Mouse (Mus musculus) midbrain, embryonic 12.5 days (tissue): ENCODE measurements at regions not wholly inside any gene's neighbourhood (a gene's known extent, or its start where the extent isn't known, plus 50 kb on each side); places are given as distances from the start of the nearest gene placed in this dataset.
"Not testable (repeated sequence)": the region's sequence is repeated elsewhere in the genome, so short reads cannot be mapped to it uniquely, and the experiment has no call there.

Experiments used
- ATAC-seq: fragments of 200-750 bp; cut with Nextera tagmentation; 2 replicates; pipeline ENCODE4 v1.8.0; 2017; ENCODE audit warnings: low read depth, moderate TSS enrichment, moderate library complexity; ENCODE audit not compliant: low FRiP score
- H3K27ac ChIP-seq: fragments of 300-500 bp; sonication (generic); replicated peaks from 2 replicates; pipeline ENCODE4 v1.5.1; 2016; ENCODE audit warnings: mild to moderate bottlenecking
- H3K27me3 ChIP-seq: fragments of 300-500 bp; sonication (generic); 2 replicates; pipeline ENCODE4 v1.6.1; 2016; ENCODE audit warnings: mild to moderate bottlenecking
- H3K36me3 ChIP-seq: fragments of 300-500 bp; sonication (generic); 2 replicates; pipeline ENCODE4 v1.6.1; 2016
- H3K4me1 ChIP-seq: fragments of 300-500 bp; sonication (generic); 2 replicates; pipeline ENCODE4 v1.6.1; 2016
- H3K4me2 ChIP-seq: fragments of 300-500 bp; sonication (generic); replicated peaks from 2 replicates; pipeline ENCODE4 v1.6.1; 2016; ENCODE audit warnings: mild to moderate bottlenecking, moderate library complexity
- H3K4me3 ChIP-seq: fragments of 300-500 bp; sonication (generic); 2 replicates; pipeline ENCODE4 v1.5.1; 2016; ENCODE audit warnings: mild to moderate bottlenecking
- H3K9ac ChIP-seq: fragments of 300-500 bp; sonication (generic); replicated peaks from 2 replicates; pipeline ENCODE4 v1.6.1; 2016; ENCODE audit warnings: mild to moderate bottlenecking, moderate library complexity
- H3K9me3 ChIP-seq: fragments of 300-500 bp; sonication (generic); 2 replicates; pipeline ENCODE4 v1.6.1; 2016; ENCODE audit warnings: mild to moderate bottlenecking
- WGBS: fragments of 180-500 bp; shearing (Covaris S2); methylation state at CpG from one replicate; pipeline ENCODE4 v1.1.7; 2016; 5-methylcytosine and 5-hydroxymethylcytosine counted together

- no peaks in the 10 kb centered on the region for H3K4me1 ChIP-seq
- no peak overlapping the region for H3K4me2 ChIP-seq
- H3K9ac ChIP-seq: no peak overlapping the region
- no peak overlapping the region for H3K27ac ChIP-seq
- no peaks in the 10 kb centered on the region for H3K27me3 ChIP-seq
- no peaks in the 10 kb centered on the region for H3K9me3 ChIP-seq
- no peaks in the 10 kb centered on the region for H3K36me3 ChIP-seq
- 68% methylated on average over 3 of the region's 3 CpGs for WGBS
- no peak overlapping the region for H3K4me3 ChIP-seq
- 0 out of 2 replicates have a peak, but pooled peaks have one; percentile 41 for ATAC-seq
Observed at GRCm38 (mm10) chr1:5220668-5221408, 413.1 kb downstream of the Gm37988 start.

DNA sequence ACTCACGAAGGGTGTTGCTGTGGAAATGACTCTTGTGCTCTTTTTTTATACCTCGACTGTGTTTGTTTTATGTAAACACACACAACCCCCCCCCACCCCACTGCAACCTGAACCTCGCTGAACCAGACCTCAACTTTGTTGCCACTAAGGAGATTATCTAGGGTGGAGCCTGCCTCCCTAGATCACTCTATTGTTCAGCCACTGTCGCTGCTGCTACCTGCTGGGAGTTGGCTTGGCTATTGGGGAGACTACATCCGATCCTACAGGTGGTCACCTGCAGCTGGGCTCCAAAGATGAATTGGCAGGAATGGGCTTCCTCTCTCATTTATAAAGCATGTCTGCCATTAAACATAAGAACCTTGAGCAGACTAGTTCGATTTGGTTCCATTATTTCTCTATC is 420.2 kb downstream of the Gm37988 start:
- no peaks in the 10 kb centered on the region for H3K36me3 ChIP-seq
- no peaks in the 10 kb centered on the region for H3K4me1 ChIP-seq
- H3K27ac ChIP-seq: no peak overlapping the region
- H3K27me3 ChIP-seq: no peaks in the 10 kb centered on the region
- 14% methylated on average over 6 of the region's 6 CpGs for WGBS
- no peak for ATAC-seq
- no peak overlapping the region for H3K4me2 ChIP-seq
- no peak overlapping the region for H3K4me3 ChIP-seq
- no peak overlapping the region for H3K9ac ChIP-seq
- H3K9me3 ChIP-seq: no peaks in the 10 kb centered on the region

GRCm38 (mm10) chr1:5231218-5231617 is 423.5 kb downstream of the Gm37988 start:
- H3K4me2 ChIP-seq: no peak overlapping the region
- no peaks in the 10 kb centered on the region for H3K36me3 ChIP-seq
- no peak overlapping the region for H3K9ac ChIP-seq
- ATAC-seq: no peak
- no peaks in the 10 kb centered on the region; the same call in 1 of the 2 replicates for H3K27me3 ChIP-seq
- H3K27ac ChIP-seq: no peak overlapping the region
- H3K4me3 ChIP-seq: no peak overlapping the region
- no peaks in the 10 kb centered on the region for H3K4me1 ChIP-seq
- H3K9me3 ChIP-seq: no peaks in the 10 kb centered on the region
- 92% methylated on average over 5 of the region's 5 CpGs for WGBS

- H3K9ac ChIP-seq: no peak overlapping the region
- H3K4me3 ChIP-seq: no peak overlapping the region
- H3K36me3 ChIP-seq: no peaks in the 10 kb centered on the region
- H3K4me2 ChIP-seq: no peak overlapping the region
- H3K27ac ChIP-seq: peak overlapping the region; percentile 49; the same call in 1 of the 2 replicates
- H3K4me1 ChIP-seq: no peaks in the 10 kb centered on the region
- peak; percentile 66 for ATAC-seq
- H3K9me3 ChIP-seq: no peaks in the 10 kb centered on the region
- no peaks in the 10 kb centered on the region; the same call in 1 of the 2 replicates for H3K27me3 ChIP-seq
- WGBS: 23% methylated on average over 4 of the region's 4 CpGs
Observed at GRCm38 (mm10) chr1:5231961-5232846, 424.5 kb downstream of the Gm37988 start.

DNA sequence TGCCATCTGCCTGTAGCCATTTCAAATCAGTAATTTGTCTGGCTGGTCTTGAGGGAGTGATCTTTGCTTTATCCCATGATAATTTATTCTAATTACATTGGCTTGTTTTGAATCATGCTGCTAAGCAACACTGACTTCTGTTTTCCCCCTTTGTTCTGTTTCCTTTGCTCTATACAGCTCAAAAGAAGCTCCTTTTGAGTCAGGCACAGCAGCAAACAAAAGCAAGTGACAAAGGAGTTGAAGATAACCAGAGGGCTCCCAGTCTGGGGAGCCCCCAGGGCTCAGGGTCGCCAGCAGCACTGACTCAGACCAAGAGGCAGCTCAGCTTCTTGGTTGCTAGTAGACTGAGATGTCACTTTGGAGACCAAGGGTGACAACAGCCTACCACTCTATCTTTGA is 425.2 kb downstream of the Gm37988 start:
- no peak overlapping the region for H3K4me2 ChIP-seq
- H3K4me1 ChIP-seq: no peaks in the 10 kb centered on the region
- peak overlapping the region; percentile 49; the same call in 1 of the 2 replicates for H3K27ac ChIP-seq
- 6% methylated on average over 1 of the region's 1 CpGs for WGBS
- no peaks in the 10 kb centered on the region for H3K9me3 ChIP-seq
- no peaks in the 10 kb centered on the region for H3K36me3 ChIP-seq
- no peak overlapping the region for H3K4me3 ChIP-seq
- no peak overlapping the region for H3K9ac ChIP-seq
- no peaks in the 10 kb centered on the region; the same call in 1 of the 2 replicates for H3K27me3 ChIP-seq
- peak; percentile 92 for ATAC-seq

- no peak for ATAC-seq
- Histone ChIP-seq H3K9ac (no peak overlapping the region), H3K4me1 (no peaks in the 10 kb centered on the region), H3K36me3 (no peaks in the 10 kb centered on the region), H3K9me3 (no peaks in the 10 kb centered on the region), H3K4me3 (no peak overlapping the region), H3K4me2 (no peak overlapping the region), H3K27me3 (no peaks in the 10 kb centered on the region), H3K27ac (no peak overlapping the region)
- WGBS: 85% methylated on average over 3 of the region's 3 CpGs
Observed at GRCm38 (mm10) chr1:5243186-5243585, 435.5 kb downstream of the Gm37988 start.

DNA sequence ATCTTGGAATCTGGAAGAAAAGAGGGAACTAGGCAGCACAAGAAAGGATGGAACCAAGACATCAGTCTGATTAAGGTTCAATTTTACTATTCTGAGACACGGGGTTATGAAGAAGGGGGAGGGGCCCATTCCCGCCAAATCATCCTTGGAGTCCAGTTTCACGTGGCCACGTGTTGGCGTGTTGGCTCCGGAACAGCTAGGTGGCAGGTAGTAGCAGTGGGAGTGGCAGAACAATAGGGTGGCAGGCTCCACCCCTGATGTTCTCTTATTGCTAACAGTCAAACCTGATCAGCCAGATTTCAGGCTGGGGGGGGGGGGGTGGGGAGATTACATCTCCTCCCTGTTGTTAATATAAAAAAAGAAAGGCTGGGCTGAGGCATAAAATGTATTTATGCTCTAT is 453.2 kb downstream of the Gm37988 start:
- ATAC-seq, H3K4me1 ChIP-seq, H3K4me2 ChIP-seq, H3K27ac ChIP-seq, H3K36me3 ChIP-seq, H3K27me3 ChIP-seq, H3K4me3 ChIP-seq, H3K9ac ChIP-seq, H3K9me3 ChIP-seq: not testable (repeated sequence)
- WGBS: 59% methylated on average over 6 of the region's 6 CpGs

GRCm38 (mm10) chr1:5261297-5261696 is 453.6 kb downstream of the Gm37988 start:
- not testable (repeated sequence) for ATAC-seq
- 49% methylated on average over 2 of the region's 2 CpGs for WGBS

DNA sequence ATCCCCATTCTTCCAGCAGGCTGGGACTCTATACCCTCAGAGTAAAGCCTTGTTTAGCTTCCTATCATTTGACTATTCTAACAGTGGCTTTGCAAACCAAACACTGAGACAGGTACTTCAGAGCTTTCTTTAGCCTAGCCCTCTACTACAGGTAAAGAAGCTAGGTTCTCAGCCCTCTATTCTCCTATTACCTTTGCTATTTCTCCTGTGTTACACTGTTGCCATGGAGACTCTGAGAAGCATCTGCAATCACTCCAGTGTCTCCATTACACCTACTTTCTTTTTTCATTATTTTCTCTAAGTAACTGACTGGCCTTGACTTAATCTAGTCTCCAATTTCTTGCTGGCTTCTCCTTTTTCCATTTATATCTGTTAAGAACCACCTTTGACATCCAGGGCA is 466.2 kb downstream of the Gm37988 start:
- Histone ChIP-seq H3K36me3 (no peaks in the 10 kb centered on the region), H3K9ac (no peak overlapping the region), H3K4me1 (no peaks in the 10 kb centered on the region), H3K4me3 (no peak overlapping the region), H3K9me3 (no peaks in the 10 kb centered on the region), H3K27ac (no peak overlapping the region), H3K4me2 (no peak overlapping the region), H3K27me3 (no peaks in the 10 kb centered on the region)
- ATAC-seq: no peak

More at GRCm38 (mm10) chr1:5261297-5261696, 453.6 kb downstream of the Gm37988 start:
- H3K27ac ChIP-seq, H3K4me2 ChIP-seq, H3K4me3 ChIP-seq, H3K9ac ChIP-seq, H3K36me3 ChIP-seq, H3K9me3 ChIP-seq, H3K27me3 ChIP-seq, H3K4me1 ChIP-seq: not testable (repeated sequence)

- H3K4me2 ChIP-seq: no peak overlapping the region
- no peak for ATAC-seq
Observed at GRCm38 (mm10) chr1:5294570-5294969, 486.9 kb downstream of the Gm37988 start.

GRCm38 (mm10) chr1:5297627-5298026 is 489.9 kb downstream of the Gm37988 start:
- no peaks in the 10 kb centered on the region for H3K27me3 ChIP-seq
- no peak overlapping the region for H3K9ac ChIP-seq
- no peak overlapping the region for H3K27ac ChIP-seq
- ATAC-seq: no peak
- no peaks in the 10 kb centered on the region for H3K36me3 ChIP-seq
- no peaks in the 10 kb centered on the region for H3K9me3 ChIP-seq
- H3K4me1 ChIP-seq: no peaks in the 10 kb centered on the region
- H3K4me3 ChIP-seq: no peak overlapping the region
- whole genome bisulfite sequencing: 85% methylated on average over 1 of the region's 1 CpGs
- no peak overlapping the region for H3K4me2 ChIP-seq

More at GRCm38 (mm10) chr1:5294570-5294969, 486.9 kb downstream of the Gm37988 start:
- Histone ChIP-seq H3K9me3 (no peaks in the 10 kb centered on the region), H3K27me3 (no peaks in the 10 kb centered on the region), H3K36me3 (no peaks in the 10 kb centered on the region), H3K27ac (no peak overlapping the region), H3K4me1 (no peaks in the 10 kb centered on the region), H3K4me3 (no peak overlapping the region), H3K9ac (no peak overlapping the region)

- Histone ChIP-seq H3K9ac (no peak overlapping the region), H3K4me2 (no peak overlapping the region), H3K9me3 (no peaks in the 10 kb centered on the region; the same call in 1 of the 2 replicates), H3K27me3 (no peaks in the 10 kb centered on the region), H3K36me3 (no peaks in the 10 kb centered on the region), H3K4me3 (no peak overlapping the region), H3K27ac (no peak overlapping the region), H3K4me1 (no peaks in the 10 kb centered on the region)
- no peak for ATAC-seq
- 81% methylated on average over 3 of the region's 3 CpGs for WGBS
Observed at GRCm38 (mm10) chr1:5311656-5312055, 504.0 kb downstream of the Gm37988 start.
